Comparison of ENCODE assay signal across 14 mouse cellular contexts in genomic region chr4:120702056-120702455, GRCm38 (mm10). TPM values are rescaled to one million over a fixed set of nuclear protein-coding genes. Genes with fewer than 3 reads are reported as not detected.
A peak's percentile ranks its signal among the peaks of the same experiment; 100 is the strongest.
DNase-seq lines count a peak whose midpoint lies in the region; ATAC-seq lines count a peak whose summit lies in the region.
"Had no signal": no experiment of that assay in that cellular context is flagged by ENCODE, and none has a peak within 500 bp of the region (broad histone marks: within the 10 kb centered on the region; RNA-seq: fewer than 3 reads in every experiment).

No protein-coding gene starts in this region.

- 86% methylated on average over 8 of the region's 8 CpGs for WGBS in hindbrain, embryonic 10.5 days
- 95% methylated on average over 8 of the region's 8 CpGs for WGBS in hindbrain, embryonic 11.5 days

- H3K27ac ChIP-seq in hindbrain, embryonic 10.5 days, result peak overlapping the region; percentile 24; the same call in 1 of the 2 replicates
- H3K27ac ChIP-seq in hindbrain, embryonic 11.5 days (ENCODE audit: low read depth, low read length), result no peak overlapping the region
- H3K27ac ChIP-seq: hindbrain, embryonic 15.5 days; kidney, postnatal 0 days; limb, embryonic 10.5 days had no signal

- DNase-seq in adrenal gland, postnatal 25 days, result peak; percentile 19
- no peak for DNase-seq in adrenal gland, postnatal 4 days (ENCODE audit: low spot score in 2 of 2)
- DNase-seq in hindbrain, embryonic 10.5 days (ENCODE audit: low spot score), result no peak
- no peak for DNase-seq in hindbrain, embryonic 11.5 days (ENCODE audit: low spot score)
- DNase-seq in cerebellum, postnatal 10 days, result peak; percentile 88 to 89
- DNase-seq in right cerebral cortex, adult 2 months (ENCODE audit: low spot score in 2 of 2), result peak; percentile 50 to 64
- DNase-seq in kidney, postnatal 36 days, result no peak
- DNase-seq: heart, adult 18-20 months had no signal

- ATAC-seq in hindbrain, embryonic 11.5 days (ENCODE audit: low FRiP score), result no peak
- ATAC-seq in megakaryocyte-erythroid progenitor cell, adult 5-6 weeks (replicated peaks; ENCODE audit: low FRiP score, low TSS enrichment, poor library complexity, severe bottlenecking), result no peak

- H3K4me2 ChIP-seq in hindbrain, embryonic 11.5 days (replicated peaks; ENCODE audit: low read depth, low read length), result no peak overlapping the region
- H3K4me2 ChIP-seq: hindbrain, embryonic 15.5 days had no signal

- no peaks in the 10 kb centered on the region for H3K9me3 ChIP-seq in hindbrain, embryonic 10.5 days
- H3K9me3 ChIP-seq in hindbrain, embryonic 11.5 days (ENCODE audit: control insufficient read depth, low read length), result no peaks in the 10 kb centered on the region
- H3K9me3 ChIP-seq: G1E; hindbrain, embryonic 15.5 days; limb, embryonic 10.5 days had no signal

- no peaks in the 10 kb centered on the region for H3K36me3 ChIP-seq in hindbrain, embryonic 10.5 days
- no peaks in the 10 kb centered on the region for H3K36me3 ChIP-seq in hindbrain, embryonic 11.5 days (ENCODE audit: control insufficient read depth, insufficient read depth, low read length)
- H3K36me3 ChIP-seq: G1E; hindbrain, embryonic 15.5 days; limb, embryonic 10.5 days had no signal

- H3K4me3 ChIP-seq in hindbrain, embryonic 10.5 days, result no peak overlapping the region
- H3K4me3 ChIP-seq in hindbrain, embryonic 11.5 days (ENCODE audit: low read depth, low read length), result no peak overlapping the region
- H3K4me3 ChIP-seq: hindbrain, embryonic 15.5 days; limb, embryonic 10.5 days had no signal

- no peak overlapping the region for H3K9ac ChIP-seq in hindbrain, embryonic 11.5 days (ENCODE audit: low read depth, low read length)
- H3K9ac ChIP-seq: hindbrain, embryonic 15.5 days had no signal

- H3K27me3 ChIP-seq in hindbrain, embryonic 10.5 days (ENCODE audit: insufficient read depth, poor library complexity, severe bottlenecking), result peaks cover 43% of the 10 kb centered on the region
- peaks cover 9% of the 10 kb centered on the region for H3K27me3 ChIP-seq in hindbrain, embryonic 11.5 days (ENCODE audit: control insufficient read depth, insufficient read depth, low read length)

- H3K4me1 ChIP-seq in hindbrain, embryonic 10.5 days (replicated peaks), result peaks cover 11% of the 10 kb centered on the region
- H3K4me1 ChIP-seq in hindbrain, embryonic 11.5 days (replicated peaks; ENCODE audit: control insufficient read depth, insufficient read depth, low read length), result no peaks in the 10 kb centered on the region
- H3K4me1 ChIP-seq: hindbrain, embryonic 15.5 days had no signal

RNA-seq across cellular contexts. Expression of gene Cited4, which starts 35.7 kb away (rescaled TPM):
- total RNA-seq in adrenal gland, postnatal 25 days (2021), result 61.7 and 80.0 TPM in 2 replicates
- total RNA-seq in adrenal gland, postnatal 4 days (2021), result 10 to 100 TPM in 1 of 2 experiments, 1 to 10 TPM in 1; 8.2 to 10.4 TPM
- polyA plus RNA-seq in hindbrain, embryonic 10.5 days (2016; fragmentation: Nextera tagmentation; extraction: Ambion mirVana), result 16.5 and 17.3 TPM in 2 replicates
- 6.9 and 7.8 TPM in 2 replicates for polyA plus RNA-seq in hindbrain, embryonic 11.5 days (2014; fragmentation: Nextera tagmentation; extraction: Ambion mirVana)
- 36.4 and 47.4 TPM in 2 replicates for total RNA-seq in megakaryocyte-erythroid progenitor cell, adult 5-6 weeks (2014; fragmentation: Nextera tagmentation)
- 7.4 and 30.9 TPM in 2 replicates for total RNA-seq in megakaryocyte-erythroid progenitor cell, adult 5-6 weeks (2017)

RNA-seq across cellular contexts. Expression of gene Kcnq4, which starts 46.4 kb away (rescaled TPM):
- 1.5 and 2.0 TPM in 2 replicates for total RNA-seq in adrenal gland, postnatal 25 days (2021)
- 1 to 10 TPM; 5.6 to 6.5 TPM for total RNA-seq in adrenal gland, postnatal 4 days (2021)
- 3.9 and 4.6 TPM in 2 replicates for polyA plus RNA-seq in hindbrain, embryonic 10.5 days (2016; fragmentation: Nextera tagmentation; extraction: Ambion mirVana)
- 2.4 and 3.7 TPM in 2 replicates for polyA plus RNA-seq in hindbrain, embryonic 11.5 days (2014; fragmentation: Nextera tagmentation; extraction: Ambion mirVana)
- not detected in 2 replicates for total RNA-seq in megakaryocyte-erythroid progenitor cell, adult 5-6 weeks (2014; fragmentation: Nextera tagmentation)
- not detected in 2 replicates for total RNA-seq in megakaryocyte-erythroid progenitor cell, adult 5-6 weeks (2017)
- total RNA-seq: megakaryocyte progenitor cell, adult 5-6 weeks had no signal
- polyA plus RNA-seq: G1E had no signal

Comparison
In these comparisons a context has a peak if more than half of its experiments do, and no peak if none do; other contexts are left out.
1. DNase-seq: peak in adrenal gland, postnatal 25 days (single experiment), cerebellum, postnatal 10 days (2 of 2) and right cerebral cortex, adult 2 months (2 of 2); none in adrenal gland, postnatal 4 days (0 of 2), hindbrain, embryonic 10.5 days (single experiment), hindbrain, embryonic 11.5 days (single experiment) and kidney, postnatal 36 days (0 of 2).